Mouse (Mus musculus) neural tube, embryonic 11.5 days (tissue): ENCODE data around the gene Meaf6. TPM values are rescaled to one million over a fixed set of nuclear protein-coding genes. Genes with fewer than 3 reads are reported as not detected.

Experiments used
- ATAC-seq: fragments of 200-750 bp; cut with Nextera tagmentation; 2 replicates; pipeline ENCODE4 v1.8.0; 2017; ENCODE audit warnings: moderate number of reproducible peaks, mild to moderate bottlenecking, moderate TSS enrichment, moderate library complexity; ENCODE audit not compliant: insufficient read depth, low FRiP score, low TSS enrichment
- DNase-seq: peaks from one replicate; pipeline ENCODE4 v3.0.0-alpha.2; 2015; ENCODE audit warnings: low spot score
- H3K27ac ChIP-seq: fragments of 300-500 bp; sonication (generic); 2 replicates; pipeline ENCODE4 v1.5.1; 2014; ENCODE audit warnings: low read depth, mild to moderate bottlenecking, low read length
- H3K27me3 ChIP-seq: fragments of 300-500 bp; sonication (generic); 2 replicates; pipeline ENCODE4 v1.6.1; 2014; ENCODE audit warnings: mild to moderate bottlenecking, low read length, mixed read lengths; ENCODE audit not compliant: control insufficient read depth, insufficient read depth
- H3K36me3 ChIP-seq: fragments of 300-500 bp; sonication (generic); 2 replicates; pipeline ENCODE4 v1.6.1; 2014; ENCODE audit warnings: mild to moderate bottlenecking, low read length, moderate library complexity, mixed read lengths; ENCODE audit not compliant: control insufficient read depth, insufficient read depth
- H3K4me1 ChIP-seq: fragments of 300-500 bp; sonication (generic); 2 replicates; pipeline ENCODE4 v1.6.1; 2014; ENCODE audit warnings: low read length, mixed read lengths; ENCODE audit not compliant: control insufficient read depth, insufficient read depth
- H3K4me2 ChIP-seq: fragments of 300-500 bp; sonication (generic); 2 replicates; pipeline ENCODE4 v1.6.1; 2014; ENCODE audit warnings: low read depth, mild to moderate bottlenecking, moderate library complexity
- H3K4me3 ChIP-seq: fragments of 300-500 bp; sonication (generic); 2 replicates; pipeline ENCODE4 v1.5.1; 2014; ENCODE audit warnings: low read depth, low read length
- H3K9ac ChIP-seq: fragments of 300-500 bp; sonication (generic); 2 replicates; pipeline ENCODE4 v1.6.1; 2014; ENCODE audit warnings: mild to moderate bottlenecking, low read length
- H3K9me3 ChIP-seq: fragments of 300-500 bp; sonication (generic); 2 replicates; pipeline ENCODE4 v1.6.1; 2016; ENCODE audit warnings: low read length; ENCODE audit not compliant: control insufficient read depth
- WGBS: fragments of 180-500 bp; shearing (Covaris S2); extraction: QIAGEN DNeasy Blood & Tissue Kit; methylation state at CpG from one replicate; pipeline ENCODE4 v1.1.7; 2014; 5-methylcytosine and 5-hydroxymethylcytosine counted together
- polyA plus RNA-seq: library from polyadenylated mRNA; unstranded; fragments of >200 nt; fragmentation: Nextera tagmentation; extraction: Ambion mirVana; gene quantifications from 2 replicates; pipeline ENCODE4 v1.2.1, GENCODE M21; 2014

Meaf6 gene
- polyA plus RNA-seq, 1 experiment from 2014 or later = 102 TPM

DNA sequence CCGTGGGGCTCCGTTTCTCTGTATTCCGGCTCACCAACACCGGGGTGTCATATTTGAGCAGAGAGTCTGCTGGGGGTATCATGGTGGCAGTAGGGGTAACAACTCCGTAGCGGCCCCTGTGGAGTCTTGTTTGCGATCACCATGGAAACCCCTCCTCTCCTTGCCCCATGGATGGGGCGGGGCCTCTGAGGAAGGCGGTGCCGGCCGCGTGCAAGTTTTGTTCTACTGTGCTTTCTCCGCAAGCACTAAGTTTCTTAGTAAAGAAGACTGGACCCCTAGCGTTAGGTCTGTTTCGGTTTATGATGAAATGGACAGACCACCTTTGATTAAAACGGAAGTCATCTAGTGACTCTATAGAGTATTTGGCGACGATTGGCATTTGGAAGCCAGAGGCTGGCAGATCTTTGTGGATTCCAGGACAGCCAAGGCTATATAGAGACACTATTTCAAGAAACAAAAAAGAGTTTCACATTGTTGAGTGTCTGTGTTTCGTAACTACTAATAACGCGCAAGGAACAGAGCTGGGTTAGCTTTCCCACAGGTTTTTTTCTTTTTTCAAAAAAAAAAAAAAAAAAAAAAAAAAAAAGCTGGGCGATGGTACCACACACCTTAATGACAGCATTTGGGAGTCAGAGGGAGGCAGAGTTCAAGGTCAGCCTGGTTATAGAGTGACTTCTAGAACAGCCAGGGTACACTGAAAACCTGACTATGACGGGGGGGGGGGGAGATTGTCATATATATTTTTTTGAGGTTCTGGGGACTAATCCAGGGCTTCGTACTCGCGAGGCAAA is 19.2 kb upstream of the Meaf6 start, which contains the start of gene Dnali1:
TSS of gene Dnali1 (minus strand) at position 187 of the 791 bp plus-strand sequence.
- 5% methylated on average over 26 of the region's 26 CpGs for WGBS

DNA sequence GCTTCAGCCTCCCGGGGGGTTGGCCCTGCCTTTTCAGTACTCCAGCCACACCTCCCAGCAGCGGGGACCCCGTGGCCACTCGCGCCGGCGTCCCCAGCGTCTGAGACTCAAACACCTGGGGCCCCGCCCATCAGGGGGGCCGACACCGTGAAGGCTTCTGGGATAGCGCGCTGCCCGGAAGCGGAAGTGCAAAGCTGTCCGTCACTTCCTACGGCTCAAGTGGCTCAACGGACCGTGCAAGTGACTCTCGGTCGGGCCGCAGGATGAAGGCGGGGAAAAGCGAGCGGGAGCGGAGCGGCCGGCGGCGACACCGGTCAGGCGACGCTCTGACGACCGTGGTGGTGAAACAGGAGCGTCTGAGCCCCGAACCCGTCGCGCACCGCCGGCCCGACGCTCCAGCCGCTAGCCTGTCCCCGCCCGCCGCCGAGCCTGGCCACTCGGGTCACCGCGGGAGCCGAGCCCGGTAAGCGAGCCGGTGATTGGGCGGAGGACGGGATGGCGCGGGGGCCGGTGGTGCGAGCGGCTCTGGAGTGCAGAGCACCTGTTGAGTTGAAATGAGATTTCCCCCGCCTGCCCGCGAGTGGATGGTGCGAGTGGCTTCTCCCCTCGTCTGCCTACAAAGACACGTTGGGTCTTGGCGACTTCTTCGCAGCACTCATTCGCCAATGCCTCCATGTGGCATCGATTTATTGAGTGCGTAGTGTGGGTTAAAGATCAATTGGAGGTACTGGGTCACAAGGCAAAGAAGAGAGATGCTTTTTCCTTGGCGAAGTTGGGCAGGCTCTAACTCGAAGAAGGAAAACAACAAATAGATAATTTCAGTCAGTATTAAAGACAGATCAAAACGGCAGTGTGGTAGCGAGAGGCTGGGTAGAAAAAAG is 18.2 kb upstream of the Meaf6 start, which contains the start of gene Snip1:
TSS of gene Snip1 (plus strand) at position 183 of the 881 bp plus-strand sequence.
- peaks cover 8% of the 10 kb centered on the region; the same call in 1 of the 2 replicates for H3K36me3 ChIP-seq
- DNase-seq = peak; percentile 95
- under 1% methylated on average over 72 of the region's 78 CpGs for WGBS
- peak within 1 kb of the TSS; percentile 91 for H3K4me3 ChIP-seq
- H3K27me3 ChIP-seq = no peaks in the 10 kb centered on the region
- peak within 1 kb of the TSS; percentile 90 for H3K4me2 ChIP-seq
- H3K27ac ChIP-seq = peak within 1 kb of the TSS; percentile 58; the same call in 1 of the 2 replicates
- peak within 1 kb of the TSS; percentile 79 for H3K9ac ChIP-seq
- H3K9me3 ChIP-seq = no peaks in the 10 kb centered on the region
- ATAC-seq = peak; percentile 90
- H3K4me1 ChIP-seq = peaks cover 7% of the 10 kb centered on the region

More for the DNA sequence above, 19.2 kb upstream of the Meaf6 start, which contains the start of gene Dnali1:
- ATAC-seq (no peak), DNase-seq (peak; percentile 61)
- peaks cover 7% of the 10 kb centered on the region for H3K4me1 ChIP-seq
- peak within 1 kb of the TSS; percentile 90 for H3K4me2 ChIP-seq
- H3K27ac ChIP-seq = no peak within 1 kb of the TSS
- H3K4me3 ChIP-seq = peak within 1 kb of the TSS; percentile 91
- H3K36me3 ChIP-seq = peaks cover under 1% of the 10 kb centered on the region; the same call in 1 of the 2 replicates
- peak within 1 kb of the TSS; percentile 79 for H3K9ac ChIP-seq
- H3K9me3 ChIP-seq = no peaks in the 10 kb centered on the region
- H3K27me3 ChIP-seq = no peaks in the 10 kb centered on the region

DNA sequence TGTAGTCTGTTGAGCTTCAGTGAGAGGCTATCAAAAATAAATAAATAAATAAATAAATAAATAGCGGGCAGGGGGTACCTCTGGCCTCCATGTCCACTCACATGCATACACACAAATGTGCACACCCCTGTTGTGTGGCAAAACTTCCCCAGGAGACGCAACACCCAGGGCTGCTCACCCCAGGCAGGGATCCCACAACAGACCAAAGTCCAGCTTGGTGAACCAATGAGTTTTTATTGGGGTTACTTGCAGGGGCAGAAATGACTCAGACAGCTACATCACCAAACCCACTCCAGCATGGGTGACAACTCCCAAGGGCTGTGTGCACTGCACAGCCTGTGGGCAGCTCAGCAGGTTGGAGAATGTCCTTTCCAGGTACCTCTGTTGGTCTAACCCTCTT is 7.2 kb upstream of the Meaf6 start:
- Histone ChIP-seq H3K4me2 (no peak overlapping the region), H3K9ac (no peak overlapping the region), H3K4me3 (no peak overlapping the region), H3K4me1 (no peaks in the 10 kb centered on the region), H3K27me3 (no peaks in the 10 kb centered on the region), H3K9me3 (no peaks in the 10 kb centered on the region), H3K27ac (no peak overlapping the region), H3K36me3 (peaks cover 6% of the 10 kb centered on the region)
- ATAC-seq = no peak
- 89% methylated on average over 2 of the region's 2 CpGs for WGBS
- no peak for DNase-seq

DNA sequence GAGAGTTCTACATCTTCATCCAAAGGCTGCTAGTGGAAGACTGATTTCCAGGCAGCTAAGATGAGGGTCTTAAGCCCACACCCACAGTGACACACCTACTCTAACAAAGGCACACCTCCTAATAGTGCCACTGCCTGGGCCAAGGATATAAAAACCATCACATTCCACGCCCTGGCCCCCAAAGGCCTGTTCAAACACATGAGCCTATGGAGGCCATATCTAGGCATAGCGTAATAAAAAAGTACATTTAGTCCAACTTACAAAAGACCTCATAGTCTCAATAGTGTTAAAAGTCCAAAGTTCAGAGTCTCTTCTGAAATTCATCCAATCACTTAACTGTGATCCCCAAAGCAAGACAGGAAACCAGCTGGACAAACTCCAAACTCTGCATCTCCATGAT is 6.2 kb upstream of the Meaf6 start:
- no peaks in the 10 kb centered on the region; the same call in 1 of the 2 replicates for H3K36me3 ChIP-seq
- no peaks in the 10 kb centered on the region for H3K4me1 ChIP-seq
- no peak overlapping the region for H3K4me2 ChIP-seq
- no peak overlapping the region for H3K4me3 ChIP-seq
- no peaks in the 10 kb centered on the region for H3K9me3 ChIP-seq
- WGBS = 96% methylated on average over 2 of the region's 2 CpGs
- no peaks in the 10 kb centered on the region for H3K27me3 ChIP-seq
- no peak overlapping the region for H3K9ac ChIP-seq
- no peak for DNase-seq
- H3K27ac ChIP-seq = no peak overlapping the region
- ATAC-seq = no peak

DNA sequence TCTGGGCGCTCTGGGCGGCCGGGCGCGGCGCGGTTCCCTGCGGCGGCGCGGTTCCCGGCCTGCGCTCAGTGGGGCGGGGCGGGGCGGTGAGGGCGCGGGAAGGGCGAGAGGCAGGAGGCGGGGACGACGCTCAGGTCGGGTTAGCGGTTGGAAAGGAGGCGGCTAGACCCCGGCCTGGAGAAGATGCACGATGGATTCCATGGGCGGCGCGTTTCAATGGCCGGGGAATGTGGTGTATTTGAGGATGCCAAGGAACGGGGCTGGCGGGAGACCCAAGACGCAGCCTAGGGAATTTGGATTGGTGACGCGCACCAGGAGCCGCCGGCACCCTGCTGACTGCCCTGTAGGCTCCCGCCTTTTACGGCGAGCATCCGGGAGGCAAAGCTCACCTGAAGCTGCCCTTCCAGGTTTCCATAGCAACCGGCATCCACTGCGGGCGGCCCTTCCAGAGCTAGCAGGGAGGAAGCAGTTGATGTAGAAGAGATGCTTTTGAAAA is 460 bp downstream of the Meaf6 start:
- peak overlapping the region; percentile 96 for H3K27ac ChIP-seq
- H3K4me1 ChIP-seq = peaks cover 5% of the 10 kb centered on the region
- H3K9me3 ChIP-seq = no peaks in the 10 kb centered on the region
- peak overlapping the region; percentile 93 for H3K9ac ChIP-seq
- ATAC-seq (peak; percentile 94), DNase-seq (no peak)
- H3K4me2 ChIP-seq = peak overlapping the region; percentile 79
- no peaks in the 10 kb centered on the region; the same call in 1 of the 2 replicates for H3K36me3 ChIP-seq
- peak overlapping the region; percentile 86 for H3K4me3 ChIP-seq
- no peaks in the 10 kb centered on the region for H3K27me3 ChIP-seq
- under 1% methylated on average over 45 of the region's 45 CpGs for WGBS

DNA sequence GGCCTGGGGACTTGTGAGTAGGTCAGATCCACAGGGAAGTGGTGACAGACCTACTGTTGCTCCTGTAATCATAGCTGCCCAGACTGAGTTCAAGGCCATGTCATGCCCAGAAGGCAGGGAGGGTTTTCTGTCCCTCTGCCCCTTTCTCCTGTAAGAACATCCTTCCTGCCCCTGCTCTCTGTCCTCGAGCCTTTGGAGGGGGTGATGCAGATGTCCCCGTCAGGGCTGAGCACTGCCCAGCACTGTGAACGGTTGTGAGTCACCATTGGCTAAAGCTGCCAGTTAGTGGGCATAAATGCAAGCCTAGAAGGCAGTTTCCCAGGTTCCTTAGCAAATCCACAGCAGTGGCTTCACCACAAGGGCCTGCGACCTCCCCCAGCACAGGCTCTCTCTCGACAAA is 8.1 kb downstream of the Meaf6 start:
- DNase-seq (no peak), ATAC-seq (no peak)
- 95% methylated on average over 5 of the region's 5 CpGs for WGBS
- H3K36me3 ChIP-seq = peaks cover 2% of the 10 kb centered on the region
- no peak overlapping the region for H3K9ac ChIP-seq
- no peak overlapping the region for H3K27ac ChIP-seq
- no peaks in the 10 kb centered on the region for H3K9me3 ChIP-seq
- no peaks in the 10 kb centered on the region for H3K27me3 ChIP-seq
- no peaks in the 10 kb centered on the region for H3K4me1 ChIP-seq
- H3K4me2 ChIP-seq = no peak overlapping the region
- H3K4me3 ChIP-seq = no peak overlapping the region

DNA sequence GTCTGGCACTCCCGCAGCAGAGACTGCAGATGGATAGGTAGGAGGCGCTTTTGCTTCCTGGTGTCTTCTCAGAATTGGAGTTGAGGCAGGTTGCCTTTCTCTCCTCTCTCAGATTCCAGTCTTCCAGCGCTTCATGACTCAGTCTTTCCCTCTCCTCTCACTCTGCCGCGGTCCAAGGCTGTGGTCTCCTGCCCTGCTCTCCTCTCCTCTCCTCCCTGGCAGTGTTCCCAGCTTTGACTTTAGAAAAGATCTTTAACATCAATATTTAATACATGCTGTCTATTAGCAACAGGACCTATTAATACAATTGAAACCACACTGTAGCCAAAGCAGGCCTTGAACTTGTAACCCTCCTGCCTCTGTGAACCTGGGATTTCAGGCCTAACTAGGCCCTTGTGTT is 11.1 kb downstream of the Meaf6 start:
- Histone ChIP-seq H3K4me2 (no peak overlapping the region), H3K36me3 (no peaks in the 10 kb centered on the region; the same call in 1 of the 2 replicates), H3K27me3 (no peaks in the 10 kb centered on the region), H3K4me3 (no peak overlapping the region), H3K9me3 (no peaks in the 10 kb centered on the region), H3K27ac (no peak overlapping the region), H3K9ac (no peak overlapping the region), H3K4me1 (no peaks in the 10 kb centered on the region)
- ATAC-seq (no peak), DNase-seq (no peak)
- WGBS = 93% methylated on average over 5 of the region's 5 CpGs

DNA sequence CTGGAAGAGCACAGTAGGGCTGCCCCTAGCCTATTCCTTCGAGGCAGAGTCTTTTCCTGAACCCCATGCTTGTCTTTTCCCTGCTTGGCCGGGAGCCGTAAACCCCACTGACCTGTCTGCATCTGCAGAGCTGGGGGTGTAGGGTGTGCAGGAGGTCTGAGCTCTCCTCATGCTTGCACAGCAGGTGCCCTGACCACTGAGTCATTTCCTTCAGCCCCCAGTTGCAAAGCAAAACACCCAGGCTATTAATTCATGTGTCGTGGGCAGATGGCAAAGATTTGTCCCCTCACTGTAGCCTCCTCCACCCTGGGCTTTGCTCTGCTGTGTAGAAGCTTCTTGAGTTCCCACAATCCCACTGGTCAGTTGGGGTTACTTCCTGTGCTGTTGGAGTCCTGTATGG is 12.5 kb downstream of the Meaf6 start:
- no peak overlapping the region for H3K27ac ChIP-seq
- H3K27me3 ChIP-seq = no peaks in the 10 kb centered on the region
- no peak overlapping the region for H3K4me3 ChIP-seq
- H3K4me1 ChIP-seq = no peaks in the 10 kb centered on the region
- 77% methylated on average over 4 of the region's 4 CpGs for WGBS
- ATAC-seq (no peak), DNase-seq (no peak)
- H3K36me3 ChIP-seq = no peaks in the 10 kb centered on the region
- no peak overlapping the region for H3K9ac ChIP-seq
- H3K4me2 ChIP-seq = no peak overlapping the region
- H3K9me3 ChIP-seq = no peaks in the 10 kb centered on the region
